Mouse (Mus musculus) cortical plate, adult 2 months (tissue): ENCODE measurements at regions not wholly inside any gene's neighbourhood (a gene's known extent, or its start where the extent isn't known, plus 50 kb on each side); places are given as distances from the start of the nearest gene placed in this dataset.

Source experiments
- CTCF ChIP-seq: fragments of 200-500 bp; IDR thresholded peaks from 2 replicates; pipeline ENCODE4 v1.5.1; 2011; ENCODE audit warnings: mild to moderate bottlenecking, control low read depth, low read length; ENCODE audit not compliant: insufficient read depth; ENCODE audit errors: extremely low read depth
- POLR2A ChIP-seq: fragments of 200-500 bp; IDR thresholded peaks from 2 replicates; pipeline ENCODE4 v1.6.1; 2011; ENCODE audit warnings: mild to moderate bottlenecking, low read length, control low read depth; ENCODE audit not compliant: insufficient read depth; ENCODE audit errors: extremely low read depth

DNA sequence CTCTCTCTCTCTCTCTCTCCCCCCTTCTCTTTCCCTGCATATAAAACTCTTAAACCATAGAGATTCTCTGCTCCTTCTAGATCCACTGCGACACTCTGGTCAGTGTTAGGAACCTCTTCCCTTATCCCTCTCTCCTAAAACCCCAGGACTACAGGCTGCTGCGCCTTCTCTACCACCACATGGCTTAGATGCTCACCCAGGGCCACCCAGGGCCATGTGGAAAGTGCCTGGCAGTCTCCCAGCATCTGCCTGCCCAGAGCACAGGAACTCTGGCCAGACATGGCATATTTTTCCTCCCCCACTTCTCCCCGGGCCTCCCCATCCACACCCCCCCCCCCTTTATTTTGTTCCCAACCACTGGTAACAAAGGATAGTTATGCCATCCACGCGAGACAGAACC lies 720.4 kb upstream of the Adam24 start:
- TF ChIP-seq POLR2A (no peak), CTCF (no peak)
